7 mouse cellular contexts compared by ENCODE assay signal in genomic region chr16:38477241-38477608, GRCm38 (mm10). TPM values are rescaled to one million over a fixed set of nuclear protein-coding genes. Genes with fewer than 3 reads are reported as not detected.
DNase-seq lines count a peak whose midpoint lies in the region; ATAC-seq and TF ChIP-seq lines count a peak whose summit lies in the region.
"Not testable (repeated sequence)": the region's sequence is repeated elsewhere in the genome, so short reads cannot be mapped to it uniquely, and the experiment has no call there.

No protein-coding gene starts in this region.

- not testable (repeated sequence) for TF ChIP-seq EP300 in liver, embryonic 14.5 days (IDR thresholded peaks at IDR 0.05; ENCODE audit: low read depth)

- ATAC-seq in embryonic facial prominence, embryonic 12.5 days (ENCODE audit: insufficient number of reproducible peaks, insufficient read depth, low FRiP score, low TSS enrichment); kidney, embryonic 16.5 days (ENCODE audit: low FRiP score, low TSS enrichment); liver, embryonic 14.5 days (ENCODE audit: insufficient read depth); midbrain, embryonic 14.5 days (ENCODE audit: low FRiP score, low TSS enrichment); stomach, embryonic 14.5 days (ENCODE audit: insufficient number of reproducible peaks, insufficient read depth, low FRiP score, low read depth): not testable (repeated sequence)
- peak; percentile 63 for ATAC-seq in hindbrain, embryonic 13.5 days (ENCODE audit: low FRiP score)

- intact Hi-C loops in gastrocnemius, adult 2 months (cut with DNase I) = not testable (repeated sequence)

- peak overlapping the region; percentile 67 for H3K4me2 ChIP-seq in embryonic facial prominence, embryonic 12.5 days (replicated peaks)
- H3K4me2 ChIP-seq in hindbrain, embryonic 13.5 days = peak overlapping the region; percentile 71
- H3K4me2 ChIP-seq in kidney, embryonic 16.5 days (replicated peaks; ENCODE audit: low read depth, low read length) = peak overlapping the region; percentile 62
- peak overlapping the region; percentile 85 for H3K4me2 ChIP-seq in liver, embryonic 14.5 days (ENCODE audit: low read depth)
- peak overlapping the region; percentile 62 for H3K4me2 ChIP-seq in midbrain, embryonic 14.5 days (ENCODE audit: low read length)
- H3K4me2 ChIP-seq in stomach, embryonic 14.5 days (replicated peaks; ENCODE audit: low read depth, low read length) = peak overlapping the region; percentile 63

- not testable (repeated sequence) for H3K27me3 ChIP-seq in embryonic facial prominence, embryonic 12.5 days; kidney, embryonic 16.5 days (ENCODE audit: insufficient read depth, low read length); liver, embryonic 14.5 days (ENCODE audit: control insufficient read depth, insufficient read depth, low read length); midbrain, embryonic 14.5 days (ENCODE audit: control insufficient read depth, insufficient read depth, low read length); stomach, embryonic 14.5 days (ENCODE audit: control insufficient read depth, insufficient read depth, low read length)
- H3K27me3 ChIP-seq in hindbrain, embryonic 13.5 days = peaks cover 13% of the 10 kb centered on the region; the same call in 1 of the 2 replicates

- peak overlapping the region; percentile 20; the same call in 1 of the 2 replicates for H3K27ac ChIP-seq in embryonic facial prominence, embryonic 12.5 days
- H3K27ac ChIP-seq in gastrocnemius, adult 2 months = peak overlapping the region; percentile 78; the same call in 1 of the 2 replicates
- H3K27ac ChIP-seq in hindbrain, embryonic 13.5 days; kidney, embryonic 16.5 days (ENCODE audit: low read length); liver, embryonic 14.5 days; midbrain, embryonic 14.5 days (replicated peaks; ENCODE audit: low read depth, low read length); stomach, embryonic 14.5 days (ENCODE audit: low read length): not testable (repeated sequence)

- peak overlapping the region; percentile 35 for H3K4me3 ChIP-seq in embryonic facial prominence, embryonic 12.5 days
- peak overlapping the region; percentile 72 for H3K4me3 ChIP-seq in gastrocnemius, adult 2 months
- peak overlapping the region; percentile 41 for H3K4me3 ChIP-seq in hindbrain, embryonic 13.5 days
- peak overlapping the region; percentile 40 for H3K4me3 ChIP-seq in kidney, embryonic 16.5 days (ENCODE audit: low read length)
- H3K4me3 ChIP-seq in liver, embryonic 14.5 days (ENCODE audit: insufficient read depth in 1 of 2, low read depth in 2 of 2, low read length in 2 of 2) = peak overlapping the region in 1 of 2 experiments; percentile 51; a peak in 3 of 4 replicates
- H3K4me3 ChIP-seq in midbrain, embryonic 14.5 days (replicated peaks; ENCODE audit: low read depth, low read length) = peak overlapping the region; percentile 33
- H3K4me3 ChIP-seq in stomach, embryonic 14.5 days (ENCODE audit: low read depth, low read length) = peak overlapping the region; percentile 31

- H3K4me1 ChIP-seq in embryonic facial prominence, embryonic 12.5 days; kidney, embryonic 16.5 days (ENCODE audit: insufficient read depth, low read length); midbrain, embryonic 14.5 days (ENCODE audit: control insufficient read depth, insufficient read depth, low read length); stomach, embryonic 14.5 days (ENCODE audit: control insufficient read depth, insufficient read depth, low read length): not testable (repeated sequence)
- peaks cover 13% of the 10 kb centered on the region for H3K4me1 ChIP-seq in hindbrain, embryonic 13.5 days (replicated peaks)
- peaks cover 27 to 39% of the 10 kb centered on the region in 2 experiments for H3K4me1 ChIP-seq in liver, embryonic 14.5 days (replicated peaks; ENCODE audit: control insufficient read depth in 2 of 2, insufficient read depth in 2 of 2, low read length in 1 of 2)

- 0 out of 2 replicates have a peak overlapping the region, but pooled peaks have one; percentile 44 for H3K9ac ChIP-seq in embryonic facial prominence, embryonic 12.5 days
- peak overlapping the region; percentile 68 for H3K9ac ChIP-seq in hindbrain, embryonic 13.5 days
- H3K9ac ChIP-seq in kidney, embryonic 16.5 days (replicated peaks; ENCODE audit: low read length) = peak overlapping the region; percentile 45; the same call in 1 of the 2 replicates
- not testable (repeated sequence) for H3K9ac ChIP-seq in liver, embryonic 14.5 days (replicated peaks); stomach, embryonic 14.5 days (replicated peaks; ENCODE audit: low read depth, low read length)
- H3K9ac ChIP-seq in midbrain, embryonic 14.5 days (replicated peaks; ENCODE audit: low read length) = 0 out of 2 replicates have a peak overlapping the region, but pooled peaks have one; percentile 21

- 54% methylated on average over 14 of the region's 14 CpGs for WGBS in embryonic facial prominence, embryonic 12.5 days
- 35% methylated on average over 14 of the region's 14 CpGs for WGBS in hindbrain, embryonic 13.5 days
- WGBS in kidney, embryonic 16.5 days = 26% methylated on average over 14 of the region's 14 CpGs
- 55% methylated on average over 14 of the region's 14 CpGs for WGBS in liver, embryonic 14.5 days (ENCODE audit: insufficient replicate concordance)
- 67% methylated on average over 14 of the region's 14 CpGs for WGBS in midbrain, embryonic 14.5 days
- WGBS in stomach, embryonic 14.5 days = 30% methylated on average over 14 of the region's 14 CpGs

- H3K36me3 ChIP-seq in embryonic facial prominence, embryonic 12.5 days; hindbrain, embryonic 13.5 days; kidney, embryonic 16.5 days (ENCODE audit: insufficient read depth, low read length); liver, embryonic 14.5 days (replicated peaks; ENCODE audit: control insufficient read depth, insufficient read depth, low read depth); midbrain, embryonic 14.5 days (ENCODE audit: control insufficient read depth, insufficient read depth, low read length); stomach, embryonic 14.5 days (ENCODE audit: control insufficient read depth, insufficient read depth, low read length): not testable (repeated sequence)

- DNase-seq in gastrocnemius, adult 2 months; liver, embryonic 14.5 days (ENCODE audit: low read depth in 3 of 3, low spot score in 3 of 3); midbrain, embryonic 14.5 days: not testable (repeated sequence)

- not testable (repeated sequence) for TF ChIP-seq CTCF in gastrocnemius, adult 2 months (IDR thresholded peaks at IDR 0.05); liver, embryonic 14.5 days (IDR thresholded peaks at IDR 0.05; ENCODE audit: low read depth)

- not testable (repeated sequence) for H3K9me3 ChIP-seq in embryonic facial prominence, embryonic 12.5 days; hindbrain, embryonic 13.5 days; kidney, embryonic 16.5 days (ENCODE audit: low read length); liver, embryonic 14.5 days (ENCODE audit: control insufficient read depth, low read length); midbrain, embryonic 14.5 days (ENCODE audit: control insufficient read depth, low read length); stomach, embryonic 14.5 days (ENCODE audit: control insufficient read depth, low read depth, low read length)

RNA-seq across cellular contexts. Expression of gene Cd80, which starts 21.9 kb away (rescaled TPM):
- polyA plus RNA-seq in embryonic facial prominence, embryonic 12.5 days (2016; fragmentation: Nextera tagmentation; extraction: Ambion mirVana) = 0.51 and 0.53 TPM in 2 replicates
- total RNA-seq in gastrocnemius, adult 2 months (2021) = under 1 TPM; 0.13 to 0.31 TPM
- polyA plus RNA-seq in hindbrain, embryonic 13.5 days (2015; fragmentation: Nextera tagmentation; extraction: Ambion mirVana) = 0.48 and 0.55 TPM in 2 replicates
- polyA plus RNA-seq in kidney, embryonic 16.5 days (2015; fragmentation: Nextera tagmentation; extraction: Ambion mirVana) = 0.32 and 0.41 TPM in 2 replicates
- polyA plus RNA-seq in liver, embryonic 14.5 days (2012; rRNA removed) = 0.12 and 0.35 TPM in 2 replicates
- 0.15 and 0.18 TPM in 2 replicates for polyA plus RNA-seq in liver, embryonic 14.5 days (2014; fragmentation: Nextera tagmentation; extraction: Ambion mirVana)
- 0.35 and 0.93 TPM in 2 replicates for polyA plus RNA-seq in midbrain, embryonic 14.5 days (2014; fragmentation: Nextera tagmentation; extraction: Ambion mirVana)
- polyA plus RNA-seq in stomach, embryonic 14.5 days (2014; fragmentation: Nextera tagmentation; extraction: Ambion mirVana) = 0.43 and 0.49 TPM in 2 replicates

RNA-seq across cellular contexts. Expression of gene Adprh, which starts 24.7 kb away (rescaled TPM):
- polyA plus RNA-seq in embryonic facial prominence, embryonic 12.5 days (2016; fragmentation: Nextera tagmentation; extraction: Ambion mirVana) = 144 and 151 TPM in 2 replicates
- total RNA-seq in gastrocnemius, adult 2 months (2021) = 10 to 100 TPM; 17.5 to 20.9 TPM
- 157 and 162 TPM in 2 replicates for polyA plus RNA-seq in hindbrain, embryonic 13.5 days (2015; fragmentation: Nextera tagmentation; extraction: Ambion mirVana)
- 94.3 and 102 TPM in 2 replicates for polyA plus RNA-seq in kidney, embryonic 16.5 days (2015; fragmentation: Nextera tagmentation; extraction: Ambion mirVana)
- 12.4 and 15.2 TPM in 2 replicates for polyA plus RNA-seq in liver, embryonic 14.5 days (2012; rRNA removed)
- 23.7 and 29.9 TPM in 2 replicates for polyA plus RNA-seq in liver, embryonic 14.5 days (2014; fragmentation: Nextera tagmentation; extraction: Ambion mirVana)
- 139 and 158 TPM in 2 replicates for polyA plus RNA-seq in midbrain, embryonic 14.5 days (2014; fragmentation: Nextera tagmentation; extraction: Ambion mirVana)
- polyA plus RNA-seq in stomach, embryonic 14.5 days (2014; fragmentation: Nextera tagmentation; extraction: Ambion mirVana) = 92.3 and 93.6 TPM in 2 replicates

RNA-seq across cellular contexts. Expression of gene Pla1a, which starts 44.3 kb away (rescaled TPM):
- polyA plus RNA-seq in embryonic facial prominence, embryonic 12.5 days (2016; fragmentation: Nextera tagmentation; extraction: Ambion mirVana) = 0.14 and 0.19 TPM in 2 replicates
- total RNA-seq in gastrocnemius, adult 2 months (2021) = 1 to 10 TPM; 5.3 to 6.3 TPM
- polyA plus RNA-seq in hindbrain, embryonic 13.5 days (2015; fragmentation: Nextera tagmentation; extraction: Ambion mirVana) = 0.30 and 0.31 TPM in 2 replicates
- polyA plus RNA-seq in kidney, embryonic 16.5 days (2015; fragmentation: Nextera tagmentation; extraction: Ambion mirVana) = 9.4 and 10.0 TPM in 2 replicates
- 13.8 and 15.0 TPM in 2 replicates for polyA plus RNA-seq in liver, embryonic 14.5 days (2012; rRNA removed)
- polyA plus RNA-seq in liver, embryonic 14.5 days (2014; fragmentation: Nextera tagmentation; extraction: Ambion mirVana) = 15.5 and 18.9 TPM in 2 replicates
- 0.26 and 0.38 TPM in 2 replicates for polyA plus RNA-seq in midbrain, embryonic 14.5 days (2014; fragmentation: Nextera tagmentation; extraction: Ambion mirVana)
- 0.71 TPM in 1 of 2 replicates, not detected in the other for polyA plus RNA-seq in stomach, embryonic 14.5 days (2014; fragmentation: Nextera tagmentation; extraction: Ambion mirVana)

RNA-seq across cellular contexts. Expression of gene Timmdc1, which starts 45.2 kb away (rescaled TPM):
- 29.2 and 31.0 TPM in 2 replicates for polyA plus RNA-seq in embryonic facial prominence, embryonic 12.5 days (2016; fragmentation: Nextera tagmentation; extraction: Ambion mirVana)
- 10 to 100 TPM; 40.9 to 54.9 TPM for total RNA-seq in gastrocnemius, adult 2 months (2021)
- 37.3 and 37.8 TPM in 2 replicates for polyA plus RNA-seq in hindbrain, embryonic 13.5 days (2015; fragmentation: Nextera tagmentation; extraction: Ambion mirVana)
- 29.7 and 34.4 TPM in 2 replicates for polyA plus RNA-seq in kidney, embryonic 16.5 days (2015; fragmentation: Nextera tagmentation; extraction: Ambion mirVana)
- polyA plus RNA-seq in liver, embryonic 14.5 days (2012; rRNA removed) = 4.1 and 5.6 TPM in 2 replicates
- polyA plus RNA-seq in liver, embryonic 14.5 days (2014; fragmentation: Nextera tagmentation; extraction: Ambion mirVana) = 7.2 and 9.4 TPM in 2 replicates
- 28.5 and 28.9 TPM in 2 replicates for polyA plus RNA-seq in midbrain, embryonic 14.5 days (2014; fragmentation: Nextera tagmentation; extraction: Ambion mirVana)
- 23.8 and 25.5 TPM in 2 replicates for polyA plus RNA-seq in stomach, embryonic 14.5 days (2014; fragmentation: Nextera tagmentation; extraction: Ambion mirVana)
